Mouse (Mus musculus): ENCODE measurements around the gene Doc2b. TPM values are rescaled to one million over a fixed set of nuclear protein-coding genes. Genes with fewer than 3 reads are reported as not detected.

The Doc2b gene
- polyA plus RNA-seq, 1 experiment from 2014 or later = 0.46 TPM

DNA sequence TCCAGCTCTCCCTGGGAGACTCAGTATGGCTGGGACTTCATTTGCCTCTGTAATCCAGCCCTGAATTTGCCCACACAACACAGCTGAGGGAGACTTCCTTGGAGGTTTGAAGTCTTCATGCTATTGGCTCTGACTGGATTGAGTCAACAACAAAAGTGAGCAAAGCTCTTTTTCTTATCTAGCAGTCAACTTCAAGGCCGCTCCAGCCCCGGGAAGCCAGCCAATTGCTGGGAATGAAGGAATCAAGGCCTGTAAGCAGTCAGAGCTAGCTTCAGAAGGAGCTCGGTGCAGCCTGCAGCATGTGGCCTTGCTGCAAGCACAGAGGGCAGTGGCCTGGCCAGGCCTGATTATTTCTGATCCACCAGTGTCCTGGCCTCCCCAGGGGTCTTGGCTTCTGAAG, 16.1 kb upstream of the Doc2b start:
- DNase-seq (ENCODE audit: low spot score) = no peak
- Histone ChIP-seq H3K4me1 (peaks cover 14% of the 10 kb centered on the region), H3K27ac (replicated peaks) (peak overlapping the region; percentile 30; the same call in 1 of the 2 replicates), H3K4me3 (no peak overlapping the region), H3K36me3 (no peaks in the 10 kb centered on the region), H3K27me3 (ENCODE audit: low read depth, poor library complexity, severe bottlenecking) (peaks cover under 1% of the 10 kb centered on the region; the same call in 1 of the 2 replicates), H3K9me3 (replicated peaks) (no peaks in the 10 kb centered on the region)
- 59% methylated on average over 3 of the region's 3 CpGs for WGBS

DNA sequence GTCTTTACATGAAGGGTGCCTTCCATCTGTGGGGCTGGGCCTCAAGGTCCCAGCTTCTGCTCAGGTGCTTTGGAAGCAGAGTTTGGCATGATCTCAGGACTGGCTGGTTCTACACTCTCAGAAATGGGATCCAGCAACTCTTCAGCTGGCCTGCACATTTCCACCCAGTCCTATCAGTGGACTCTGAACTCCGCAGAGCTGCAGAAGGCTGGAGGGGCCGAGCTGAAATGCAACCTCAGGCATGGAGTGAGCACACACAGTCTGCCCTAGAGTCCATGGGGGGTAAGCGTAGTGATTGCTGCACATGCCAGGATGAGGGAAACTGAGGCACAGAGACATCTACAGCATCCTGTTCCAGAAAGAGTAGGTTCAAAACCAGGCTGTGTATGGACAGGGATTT, 14.7 kb upstream of the Doc2b start:
- 87% methylated on average over 3 of the region's 3 CpGs for WGBS
- H3K27me3 ChIP-seq (ENCODE audit: low read depth, poor library complexity, severe bottlenecking) = no peaks in the 10 kb centered on the region; the same call in 1 of the 2 replicates
- no peak for DNase-seq (ENCODE audit: low spot score)
- no peaks in the 10 kb centered on the region for H3K9me3 ChIP-seq (replicated peaks)
- peaks cover 14% of the 10 kb centered on the region for H3K4me1 ChIP-seq
- no peaks in the 10 kb centered on the region for H3K36me3 ChIP-seq
- no peak overlapping the region for H3K4me3 ChIP-seq
- H3K27ac ChIP-seq (replicated peaks) = no peak overlapping the region

DNA sequence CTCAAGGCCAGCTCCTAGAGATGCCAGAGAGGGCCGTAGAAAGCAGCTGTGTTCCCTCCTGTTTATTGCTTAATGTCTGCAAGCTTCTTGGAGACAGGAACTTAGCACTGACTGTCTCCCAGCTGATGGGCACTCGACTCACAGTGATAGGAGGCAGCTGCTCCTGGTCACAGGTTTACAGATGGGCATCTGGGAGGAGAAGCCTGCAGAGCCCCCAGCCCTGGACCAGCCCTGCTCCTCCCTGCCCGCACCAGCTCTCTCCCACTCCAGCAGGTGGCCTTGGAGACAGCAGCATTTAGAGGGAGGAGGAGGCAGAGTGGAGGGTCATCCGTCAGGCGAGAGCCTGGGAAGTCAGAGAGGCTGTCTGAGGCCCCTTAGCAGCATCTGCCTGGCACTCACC, 11.6 kb upstream of the Doc2b start:
- DNase-seq (ENCODE audit: low spot score) = no peak
- H3K9me3 ChIP-seq (replicated peaks) = no peaks in the 10 kb centered on the region
- H3K27ac ChIP-seq (replicated peaks) = no peak overlapping the region
- peaks cover 10% of the 10 kb centered on the region for H3K4me1 ChIP-seq
- H3K36me3 ChIP-seq = no peaks in the 10 kb centered on the region
- H3K27me3 ChIP-seq (ENCODE audit: low read depth, poor library complexity, severe bottlenecking) = no peaks in the 10 kb centered on the region
- H3K4me3 ChIP-seq = no peak overlapping the region
- WGBS = 60% methylated on average over 5 of the region's 5 CpGs

DNA sequence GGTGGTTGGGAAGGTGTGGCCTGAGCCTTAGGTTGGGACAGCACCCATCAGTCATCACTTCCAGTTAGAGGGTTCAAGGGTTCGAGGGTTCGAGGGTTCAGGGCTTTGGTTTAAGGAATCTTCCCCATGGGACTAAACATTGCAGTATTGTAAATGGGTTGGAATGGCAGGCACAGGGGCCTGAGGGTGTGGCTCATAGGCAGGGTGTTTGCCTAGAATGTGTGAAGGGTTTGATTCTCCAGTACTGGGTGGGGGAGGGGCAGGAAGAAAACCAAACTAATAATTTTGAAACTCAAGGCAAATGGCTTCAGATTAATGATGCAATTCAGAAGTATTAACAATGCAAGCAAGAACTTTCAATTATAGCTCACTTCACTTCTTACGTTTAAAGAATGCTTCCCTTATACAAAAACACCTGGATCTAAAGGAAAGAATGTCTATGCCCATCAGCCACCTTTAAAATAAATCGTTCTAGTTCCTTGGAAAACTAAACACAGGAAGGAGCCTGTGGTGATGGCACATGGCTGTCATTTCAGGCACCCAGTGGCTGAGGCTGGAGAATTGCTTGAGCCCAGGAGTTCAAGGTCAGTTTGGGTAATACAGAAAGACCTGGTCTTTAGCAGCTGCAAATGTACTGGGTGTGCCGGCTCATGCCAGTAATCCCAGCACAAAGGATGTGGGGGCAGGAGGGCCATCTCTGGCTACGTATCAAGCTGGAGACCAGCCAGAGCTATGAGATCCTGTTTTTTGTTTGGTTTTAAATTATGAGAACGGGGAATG, 6.1 kb upstream of the Doc2b start:
- Histone ChIP-seq H3K9me3 (replicated peaks) (no peaks in the 10 kb centered on the region), H3K27ac (replicated peaks) (no peak overlapping the region), H3K4me1 (peaks cover 11% of the 10 kb centered on the region; the same call in 1 of the 2 replicates), H3K4me3 (no peak overlapping the region), H3K36me3 (no peaks in the 10 kb centered on the region), H3K27me3 (ENCODE audit: low read depth, poor library complexity, severe bottlenecking) (peaks cover 29% of the 10 kb centered on the region)
- WGBS = 89% methylated on average over 7 of the region's 7 CpGs
- DNase-seq (ENCODE audit: low spot score) = no peak

DNA sequence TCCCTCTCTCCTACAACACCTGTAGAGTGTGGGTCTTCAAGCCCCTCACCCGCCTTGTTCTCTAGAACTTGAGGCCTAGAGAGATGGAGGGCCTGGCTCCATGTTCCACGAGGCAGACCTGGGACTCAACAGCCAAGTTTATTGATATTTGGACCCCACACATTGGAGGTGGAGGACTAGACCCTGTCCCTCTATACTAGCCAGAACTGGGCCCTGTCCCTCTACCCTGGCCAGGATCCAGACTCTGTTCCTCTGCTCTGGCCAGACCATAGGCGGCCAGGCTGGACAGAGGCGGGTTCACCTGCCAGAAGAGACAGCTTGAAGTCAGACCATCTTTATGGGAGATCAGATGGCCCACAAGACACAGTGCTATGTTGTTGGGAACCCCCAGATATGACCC, 5.5 kb upstream of the Doc2b start:
- no peaks in the 10 kb centered on the region for H3K36me3 ChIP-seq
- no peak for DNase-seq (ENCODE audit: low spot score)
- WGBS = 87% methylated on average over 4 of the region's 4 CpGs
- H3K9me3 ChIP-seq (replicated peaks) = no peaks in the 10 kb centered on the region
- H3K27me3 ChIP-seq (ENCODE audit: low read depth, poor library complexity, severe bottlenecking) = peaks cover 35% of the 10 kb centered on the region
- H3K4me3 ChIP-seq = no peak overlapping the region
- H3K27ac ChIP-seq (replicated peaks) = no peak overlapping the region
- H3K4me1 ChIP-seq = peaks cover 11% of the 10 kb centered on the region; the same call in 1 of the 2 replicates

DNA sequence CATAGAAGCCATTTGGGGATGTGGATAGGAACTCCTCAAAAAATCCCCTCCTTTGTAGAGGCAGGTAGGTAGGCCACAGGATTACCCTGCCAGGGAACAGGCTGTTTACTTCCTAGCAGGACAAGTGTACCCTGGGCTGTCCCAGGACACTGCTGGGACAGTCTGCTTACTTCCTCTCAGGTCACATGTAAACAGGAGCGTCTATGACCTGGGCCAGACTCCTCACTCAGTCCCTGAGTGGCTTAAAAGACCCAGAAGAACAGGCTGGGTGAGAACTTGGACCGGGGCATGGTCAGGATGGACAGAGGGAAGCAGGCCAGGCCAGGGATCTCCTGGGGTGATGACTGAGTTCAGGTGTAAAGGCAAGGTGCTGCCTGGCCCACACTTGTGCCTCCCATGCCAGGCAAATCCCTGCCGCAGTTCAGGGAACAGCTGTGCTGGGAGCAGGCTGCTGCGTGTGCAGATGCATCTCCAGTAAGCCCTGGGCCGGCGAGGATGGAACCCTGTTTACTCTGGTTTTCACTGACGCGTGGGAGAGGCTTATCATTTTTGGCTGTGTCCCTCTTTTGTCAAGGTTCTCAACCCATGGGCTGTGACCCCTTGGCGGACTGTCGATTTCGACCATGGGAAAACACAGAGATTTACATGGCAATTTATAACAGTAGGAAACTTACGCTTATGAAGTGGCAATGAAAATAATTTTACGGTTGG, 842 bp upstream of the Doc2b start:
- Histone ChIP-seq H3K9me3 (replicated peaks) (no peaks in the 10 kb centered on the region), H3K27ac (replicated peaks) (no peak overlapping the region), H3K4me1 (peaks cover 45% of the 10 kb centered on the region), H3K36me3 (no peaks in the 10 kb centered on the region), H3K4me3 (no peak overlapping the region), H3K27me3 (ENCODE audit: low read depth, poor library complexity, severe bottlenecking) (peaks cover 81% of the 10 kb centered on the region)
- no peak for DNase-seq (ENCODE audit: low spot score)
- WGBS = 73% methylated on average over 13 of the region's 13 CpGs

DNA sequence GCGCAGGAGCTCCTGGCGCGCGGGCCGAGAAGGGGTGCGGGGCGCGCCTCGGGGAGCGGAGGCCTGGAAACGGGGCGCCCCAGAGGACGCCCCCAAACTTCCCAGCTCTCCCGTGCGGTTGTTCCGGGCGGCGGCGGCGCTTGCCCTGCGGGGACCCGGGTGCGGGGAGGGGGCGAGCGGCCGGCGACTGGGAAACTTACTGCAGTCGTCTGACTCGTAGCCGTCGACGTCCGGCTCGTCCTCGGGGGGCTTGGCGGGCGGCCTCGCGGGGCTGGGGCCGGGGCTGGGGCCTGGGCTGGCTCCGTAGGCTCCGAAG, 570 bp downstream of the Doc2b start:
- Histone ChIP-seq H3K9me3 (replicated peaks) (no peaks in the 10 kb centered on the region), H3K27ac (replicated peaks) (peak overlapping the region; percentile 68), H3K4me1 (peaks cover 41% of the 10 kb centered on the region), H3K4me3 (peak overlapping the region; percentile 53), H3K27me3 (ENCODE audit: low read depth, poor library complexity, severe bottlenecking) (peaks cover 90% of the 10 kb centered on the region), H3K36me3 (no peaks in the 10 kb centered on the region)
- 2% methylated on average over 41 of the region's 42 CpGs for whole genome bisulfite sequencing
- no peak for DNase-seq (ENCODE audit: low spot score)

DNA sequence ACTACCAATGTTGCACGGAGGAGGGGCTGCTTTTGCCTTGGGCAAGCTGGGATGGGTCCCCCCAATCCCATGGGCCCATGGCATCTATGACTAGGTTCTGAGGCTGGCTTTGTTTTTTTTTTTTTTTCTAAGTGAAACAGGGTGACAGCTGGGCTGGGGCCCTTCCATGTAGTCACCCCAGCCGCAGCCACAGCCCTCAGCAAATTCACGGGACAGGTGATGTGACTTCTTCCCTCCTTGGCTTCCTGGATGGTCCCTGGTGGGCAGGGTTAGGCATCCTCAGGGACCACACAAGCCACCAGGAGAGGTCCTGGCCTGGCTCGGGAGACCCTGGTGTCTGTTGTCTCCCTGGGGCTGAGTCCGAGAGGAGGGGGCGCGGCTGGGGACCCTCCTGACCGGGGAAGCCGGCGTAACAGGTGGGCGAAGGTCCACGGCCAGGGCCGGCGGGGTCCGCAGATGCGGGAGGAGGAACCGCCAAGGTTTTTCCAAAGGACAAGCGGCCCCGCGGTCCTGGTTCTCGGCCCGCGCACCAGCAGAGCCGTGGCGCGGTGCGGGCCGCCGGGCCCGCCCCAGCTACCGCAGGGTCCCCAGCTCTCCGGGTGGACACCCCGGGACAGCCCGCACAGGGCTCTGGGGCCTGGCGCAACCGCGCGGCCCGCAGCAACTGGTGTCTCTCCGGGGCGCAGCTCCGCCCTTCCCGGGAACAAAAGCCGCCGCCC, 1.1 kb downstream of the Doc2b start:
- Histone ChIP-seq H3K27ac (replicated peaks) (peak overlapping the region; percentile 68), H3K4me1 (peaks cover 39% of the 10 kb centered on the region), H3K27me3 (ENCODE audit: low read depth, poor library complexity, severe bottlenecking) (peaks cover 91% of the 10 kb centered on the region), H3K9me3 (replicated peaks) (no peaks in the 10 kb centered on the region), H3K36me3 (no peaks in the 10 kb centered on the region), H3K4me3 (peak overlapping the region; percentile 53)
- peak; percentile 42 for DNase-seq (ENCODE audit: low spot score)
- WGBS = 7% methylated on average over 44 of the region's 45 CpGs

DNA sequence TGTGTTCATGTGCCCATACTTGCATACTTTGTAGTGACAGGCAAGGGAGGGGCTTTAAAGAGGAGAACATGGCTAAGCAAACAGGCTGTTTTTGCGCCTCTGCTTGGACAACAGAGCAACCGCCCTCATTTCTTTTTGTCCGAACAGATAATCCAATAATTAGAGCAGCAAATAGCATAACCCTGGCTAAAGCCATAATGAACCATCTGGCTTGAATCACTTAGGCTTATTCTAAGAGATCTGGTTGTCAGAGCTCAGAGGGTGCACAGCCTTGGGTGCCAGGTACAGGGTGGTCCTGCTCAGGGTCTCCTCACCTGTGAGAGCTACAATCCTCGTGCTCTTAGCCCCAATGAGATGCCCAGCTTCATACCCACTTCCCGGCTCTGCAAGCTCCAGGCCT, 2.5 kb downstream of the Doc2b start:
- Histone ChIP-seq H3K4me1 (peaks cover 38% of the 10 kb centered on the region), H3K36me3 (no peaks in the 10 kb centered on the region), H3K27ac (replicated peaks) (no peak overlapping the region), H3K4me3 (no peak overlapping the region), H3K9me3 (replicated peaks) (no peaks in the 10 kb centered on the region), H3K27me3 (ENCODE audit: low read depth, poor library complexity, severe bottlenecking) (peaks cover 84% of the 10 kb centered on the region)
- WGBS = 74% methylated on average over 5 of the region's 5 CpGs
- no peak for DNase-seq (ENCODE audit: low spot score)

DNA sequence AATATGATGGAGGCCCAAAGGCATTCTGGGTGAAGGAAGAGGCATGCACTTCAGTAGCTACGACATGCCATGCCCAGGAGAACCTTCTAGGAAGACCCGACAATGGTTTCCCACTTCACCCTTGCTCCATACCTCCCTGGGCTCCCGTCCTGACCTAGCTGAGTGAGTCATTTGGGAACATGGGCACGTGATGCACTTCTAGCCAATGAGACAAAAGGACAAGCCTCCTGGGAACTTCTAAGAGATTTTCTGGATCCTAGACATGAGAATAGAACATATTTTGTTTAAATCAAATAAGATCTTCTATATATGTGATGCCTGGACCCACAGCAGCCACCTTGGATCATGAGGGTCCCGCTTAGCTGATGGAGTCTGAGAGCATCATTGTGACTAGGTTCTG, 3.3 kb downstream of the Doc2b start:
- Histone ChIP-seq H3K27me3 (ENCODE audit: low read depth, poor library complexity, severe bottlenecking) (peaks cover 76% of the 10 kb centered on the region), H3K4me1 (peaks cover 42% of the 10 kb centered on the region), H3K36me3 (no peaks in the 10 kb centered on the region), H3K27ac (replicated peaks) (no peak overlapping the region), H3K4me3 (no peak overlapping the region), H3K9me3 (replicated peaks) (no peaks in the 10 kb centered on the region)
- no peak for DNase-seq (ENCODE audit: low spot score)
- WGBS = 77% methylated on average over 5 of the region's 5 CpGs

DNA sequence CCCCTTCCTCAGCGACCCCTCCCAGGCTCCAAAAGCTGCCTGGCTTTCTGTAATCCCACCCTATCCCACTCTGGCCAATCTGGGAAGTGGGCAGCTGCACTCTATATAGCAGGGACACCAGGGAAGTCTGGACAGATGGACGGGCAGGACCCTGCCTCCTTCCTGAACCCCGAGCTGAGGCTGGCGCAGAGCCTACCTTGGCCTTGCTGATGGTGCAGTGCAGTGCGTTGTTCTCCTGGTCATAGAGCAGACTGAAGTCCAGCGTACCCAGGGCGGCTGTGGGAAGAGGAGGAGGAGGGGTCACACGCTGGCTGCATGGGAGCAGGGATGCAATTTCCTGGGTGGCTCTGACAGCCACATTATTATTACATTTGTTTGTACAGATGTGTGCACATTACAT, 10.0 kb downstream of the Doc2b start:
- Histone ChIP-seq H3K27ac (replicated peaks) (no peak overlapping the region), H3K27me3 (ENCODE audit: low read depth, poor library complexity, severe bottlenecking) (peaks cover 19% of the 10 kb centered on the region; the same call in 1 of the 2 replicates), H3K4me1 (peaks cover 8% of the 10 kb centered on the region), H3K9me3 (replicated peaks) (no peaks in the 10 kb centered on the region), H3K36me3 (no peaks in the 10 kb centered on the region), H3K4me3 (no peak overlapping the region)
- 82% methylated on average over 8 of the region's 8 CpGs for WGBS
- DNase-seq (ENCODE audit: low spot score) = no peak

DNA sequence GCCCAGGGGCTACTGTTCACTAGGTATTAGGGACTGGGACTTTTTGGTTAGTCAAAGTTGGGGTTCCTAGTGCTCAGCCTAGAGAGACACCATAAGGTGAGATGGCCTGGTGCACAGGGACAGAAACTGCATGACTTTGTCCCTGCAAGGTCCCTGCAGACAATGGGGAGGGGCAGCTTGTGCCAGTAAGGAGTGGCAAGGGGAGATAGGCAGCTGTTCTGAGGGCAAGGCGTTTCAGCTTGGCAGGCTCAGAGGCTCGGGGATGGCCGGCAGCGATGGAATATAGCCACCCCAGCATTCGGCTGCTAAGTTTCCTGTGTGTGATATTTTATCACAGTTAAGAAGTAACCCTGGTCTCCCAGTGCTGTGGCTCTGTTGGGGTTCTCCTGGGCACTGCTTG, 12.1 kb downstream of the Doc2b start:
- no peak overlapping the region for H3K4me3 ChIP-seq
- no peaks in the 10 kb centered on the region for H3K9me3 ChIP-seq (replicated peaks)
- H3K27me3 ChIP-seq (ENCODE audit: low read depth, poor library complexity, severe bottlenecking) = peaks cover 13% of the 10 kb centered on the region; the same call in 1 of the 2 replicates
- no peak overlapping the region for H3K27ac ChIP-seq (replicated peaks)
- no peak for DNase-seq (ENCODE audit: low spot score)
- H3K36me3 ChIP-seq = no peaks in the 10 kb centered on the region
- WGBS = 87% methylated on average over 5 of the region's 5 CpGs
- peaks cover 8% of the 10 kb centered on the region for H3K4me1 ChIP-seq

DNA sequence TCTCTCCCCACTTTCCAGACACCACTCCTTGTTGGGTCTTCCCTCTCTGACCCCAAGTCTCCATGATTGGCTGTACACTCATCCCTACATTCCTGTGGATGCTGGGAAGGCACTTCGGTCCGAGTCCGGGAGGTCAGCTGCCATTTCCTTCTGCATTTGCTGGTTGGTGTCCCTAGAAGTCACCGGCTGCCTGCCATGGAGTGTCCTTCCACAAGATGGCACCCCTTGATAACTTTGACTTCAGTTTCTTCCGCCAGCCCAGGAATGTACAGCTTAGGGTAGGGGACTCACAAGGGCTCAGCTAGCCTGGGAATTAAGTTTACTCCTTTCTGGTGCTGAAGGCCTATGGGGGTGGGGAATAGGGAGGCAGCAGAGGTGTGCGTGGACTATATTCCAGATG, 13.9 kb downstream of the Doc2b start:
- DNase-seq (ENCODE audit: low spot score) = peak; percentile 68
- no peaks in the 10 kb centered on the region for H3K9me3 ChIP-seq (replicated peaks)
- H3K36me3 ChIP-seq = no peaks in the 10 kb centered on the region
- no peak overlapping the region for H3K4me3 ChIP-seq
- H3K27ac ChIP-seq (replicated peaks) = no peak overlapping the region
- peaks cover 16% of the 10 kb centered on the region; the same call in 1 of the 2 replicates for H3K27me3 ChIP-seq (ENCODE audit: low read depth, poor library complexity, severe bottlenecking)
- WGBS = 29% methylated on average over 6 of the region's 6 CpGs
- peaks cover 8% of the 10 kb centered on the region for H3K4me1 ChIP-seq

Data from midbrain, embryonic 10.5 days (tissue).